Mouse (Mus musculus) effector memory CD4-positive, alpha-beta T cell, adult 7 months (primary cell): ENCODE data around the gene Klrd1. TPM values are rescaled to one million over a fixed set of nuclear protein-coding genes. Genes with fewer than 3 reads are reported as not detected.

Experiments used
- polyA plus RNA-seq: library from polyadenylated mRNA; unstranded; fragments of 100-300 nt; shearing (Covaris generic); gene quantifications from one replicate; pipeline ENCODE4 v1.2.1, GENCODE M21; 2017

Klrd1 gene
- polyA plus RNA-seq = 53.0 TPM

GRCm38 (mm10) chr6:129591508-129591907 lies at the start of gene Klrd1:
Gene Klrd1 (plus strand): TSS chr6:129591782.

DNA sequence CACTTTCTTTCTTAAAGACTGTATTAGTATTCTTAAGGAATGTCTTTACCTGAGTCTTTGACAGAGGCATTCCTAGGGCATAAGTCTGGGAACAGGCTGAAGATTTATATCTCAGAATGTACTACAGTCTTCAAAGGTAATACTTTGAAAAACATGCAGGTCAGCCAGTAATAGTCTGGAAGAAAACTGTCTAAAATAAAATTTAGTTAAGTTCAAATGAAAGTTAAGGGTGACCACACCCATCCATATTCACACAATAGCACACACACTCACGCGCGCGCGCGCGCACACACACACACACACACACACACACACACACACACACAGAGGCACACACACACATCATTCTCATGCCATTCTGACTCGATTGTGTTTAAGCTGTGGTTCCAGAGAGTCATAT lies 14.0 kb upstream of the Klrd1 start, which contains the start of gene Klre1:
TSS of gene Klre1 (plus strand) at position 301 of the 400 bp plus-strand sequence.

DNA sequence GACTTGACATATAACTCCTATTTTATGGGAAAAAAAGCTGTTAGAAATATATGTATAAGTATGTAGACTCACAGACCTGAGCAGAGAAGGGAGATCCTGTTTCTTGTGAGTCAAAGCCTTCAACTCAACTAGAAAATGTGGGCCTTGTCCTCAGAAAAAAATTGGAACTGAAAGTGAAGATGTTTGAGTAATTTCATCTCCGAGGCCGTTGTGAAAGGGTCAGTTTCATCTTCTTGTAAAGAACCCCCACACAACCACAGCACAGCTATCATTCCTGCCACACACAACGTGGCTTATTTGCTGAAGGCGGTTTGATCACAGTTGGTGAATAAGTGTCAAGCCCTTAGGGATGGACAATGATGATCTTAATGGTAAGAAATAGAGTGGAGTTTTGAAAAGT lies 32.2 kb downstream of the Klrd1 start, which contains the start of gene Klrk1:
TSS of gene Klrk1 (minus strand) at position 130 of the 400 bp plus-strand sequence.

DNA sequence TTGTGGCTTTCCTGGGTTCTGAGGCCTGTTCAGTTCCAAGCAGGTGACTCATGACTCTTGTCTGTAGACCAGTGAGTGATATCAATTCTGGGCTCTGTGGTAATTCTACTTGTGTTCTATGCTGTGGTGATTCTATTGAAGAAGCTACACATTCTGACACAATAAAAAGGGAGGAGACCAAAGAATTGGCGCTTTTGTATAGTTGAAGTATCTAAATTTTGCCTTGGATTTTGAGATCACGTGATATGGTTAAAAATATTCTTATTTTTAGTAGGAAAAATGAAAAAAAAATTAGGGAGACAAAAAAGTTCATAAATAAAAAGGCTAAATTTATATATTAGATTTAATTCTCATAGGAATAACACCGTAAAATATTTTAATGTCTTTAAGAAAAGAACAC lies 51.7 kb downstream of the Klrd1 start, which contains the start of gene Klrc3:
TSS of gene Klrc3 (minus strand) at position 101 of the 400 bp plus-strand sequence.

Other genes starting within 250 kb of the Klrd1 start
- gene Clec12a, start 249.1 kb upstream of the Klrd1 start, polyA plus RNA-seq = 0.83 TPM
- gene Clec12b, start 205.9 kb upstream of the Klrd1 start, polyA plus RNA-seq = not detected
- 0.20 TPM for gene Clec1b, start 194.5 kb upstream of the Klrd1 start, polyA plus RNA-seq
- gene Clec9a, start 182.9 kb upstream of the Klrd1 start, polyA plus RNA-seq = not detected
- not detected for gene Clec1a, start 139.8 kb upstream of the Klrd1 start, polyA plus RNA-seq
- gene Olr1, start 84.6 kb upstream of the Klrd1 start, polyA plus RNA-seq = not detected
- gene Tmem52b, start 79.2 kb upstream of the Klrd1 start, polyA plus RNA-seq = not detected
- 55.7 TPM for gene Gabarapl1, start 58.6 kb upstream of the Klrd1 start, polyA plus RNA-seq
- gene Klre1, start 13.9 kb upstream of the Klrd1 start, polyA plus RNA-seq = 1.4 TPM
- 219 TPM for gene Klrk1, start 32.1 kb downstream of the Klrd1 start, polyA plus RNA-seq
- not detected for gene Klrc3, start 51.6 kb downstream of the Klrd1 start, polyA plus RNA-seq
- gene Klrc2, start 68.9 kb downstream of the Klrd1 start, polyA plus RNA-seq = 16.1 TPM
- 391 TPM for gene Klrc1, start 87.2 kb downstream of the Klrd1 start, polyA plus RNA-seq
- gene Klri1, start 125.3 kb downstream of the Klrd1 start, polyA plus RNA-seq = not detected
- 1.3 TPM for gene Klri2, start 148.7 kb downstream of the Klrd1 start, polyA plus RNA-seq
- gene Gm156, start 192.5 kb downstream of the Klrd1 start, polyA plus RNA-seq = not detected